Mouse (Mus musculus) myocyte (in vitro differentiated cells): ENCODE results near the gene Gbp2b.
"Not testable (repeated sequence)": the region's sequence is repeated elsewhere in the genome, so short reads cannot be mapped to it uniquely, and the experiment has no call there.

Experiments used
- CEBPB ChIP-seq: IDR thresholded peaks from 2 replicates; pipeline ENCODE4 v1.6.1; 2011; ENCODE audit warnings: mild to moderate bottlenecking, moderate library complexity; ENCODE audit not compliant: poor library complexity, insufficient read depth, severe bottlenecking
- E2F4 ChIP-seq: IDR thresholded peaks from one replicate; pipeline ENCODE4 v1.6.1; 2011; ENCODE audit warnings: mild to moderate bottlenecking, control low read depth, moderate library complexity; ENCODE audit not compliant: insufficient read depth
- MAX ChIP-seq: IDR thresholded peaks from one replicate; pipeline ENCODE4 v1.6.1; 2011; ENCODE audit warnings: low read depth, mild to moderate bottlenecking, control low read depth
- MYOD1 ChIP-seq, 3 experiments: IDR thresholded peaks; one replicate each; pipeline ENCODE4 v1.6.1; 2011; ENCODE audit warnings: control low read depth in 2 of 3, low read depth in 2 of 3, mild to moderate bottlenecking in 2 of 3, moderate library complexity in 1 of 3; ENCODE audit not compliant: insufficient read length in 2 of 3, control insufficient read depth in 1 of 3
- MYOG ChIP-seq, 3 experiments: IDR thresholded peaks; one replicate each; pipeline ENCODE4 v1.6.1; 2011; ENCODE audit warnings: control low read depth in 2 of 3, low read depth in 2 of 3, mild to moderate bottlenecking in 2 of 3; ENCODE audit not compliant: insufficient read length in 2 of 3, control insufficient read depth in 1 of 3, insufficient read depth in 1 of 3
- POLR2A ChIP-seq: IDR thresholded peaks from one replicate; pipeline ENCODE4 v1.6.1; 2011; ENCODE audit warnings: low read depth, mild to moderate bottlenecking, control low read depth, moderate library complexity; ENCODE audit not compliant: insufficient read length
- SRF ChIP-seq: IDR thresholded peaks from one replicate; pipeline ENCODE4 v1.6.1; 2011; ENCODE audit warnings: low read depth; ENCODE audit not compliant: control insufficient read depth, insufficient read length
- TCF12 ChIP-seq: IDR thresholded peaks from one replicate; pipeline ENCODE4 v1.6.1; 2011; ENCODE audit warnings: mild to moderate bottlenecking, control low read depth; ENCODE audit not compliant: poor library complexity, insufficient read depth, severe bottlenecking
- USF1 ChIP-seq: IDR thresholded peaks from one replicate; pipeline ENCODE4 v1.6.1; 2011; ENCODE audit warnings: low read depth, mild to moderate bottlenecking, control low read depth, moderate library complexity

GRCm38 (mm10) chr3:142645949-142646348, 51.3 kb downstream of the Gbp2b start:
- not testable (repeated sequence) for TF ChIP-seq POLR2A; MYOG (IDR thresholded peaks at IDR 0.05; ENCODE audit: control insufficient read depth in 1 of 3, insufficient read depth in 1 of 3, insufficient read length in 2 of 3, low read depth in 2 of 3); CEBPB; MYOD1 (IDR thresholded peaks at IDR 0.05; ENCODE audit: control insufficient read depth in 1 of 3, insufficient read length in 2 of 3, low read depth in 2 of 3); E2F4; TCF12; USF1; MAX; SRF
